Mouse (Mus musculus): Measurements from ENCODE around the gene Pakap. TPM values are rescaled to one million over a fixed set of nuclear protein-coding genes. Genes with fewer than 3 reads are reported as not detected.

Gene Pakap
- polyA plus RNA-seq, 2 experiments, result 0.51 TPM; not detected in 1

DNA sequence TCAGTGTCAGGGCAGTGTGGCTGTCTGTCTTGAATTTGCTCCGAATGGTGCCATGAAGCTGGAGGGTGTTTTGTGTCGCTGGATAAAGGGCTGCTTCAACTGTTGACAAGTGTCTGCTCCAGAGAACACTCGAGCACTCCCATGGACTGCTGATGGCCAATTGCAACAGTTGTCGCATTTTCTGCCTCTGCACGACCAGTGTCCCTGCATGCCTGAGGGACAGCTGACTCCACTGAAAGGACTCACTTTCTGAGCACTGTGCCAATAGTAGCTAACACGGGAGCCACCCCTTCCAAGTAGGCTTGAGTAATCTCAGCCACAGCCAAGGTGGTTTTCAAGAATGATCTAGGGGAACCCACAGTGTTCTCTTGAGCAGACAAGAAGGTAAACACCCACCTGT, 1.7 kb downstream of the Pakap start:
- ATAC-seq (ENCODE audit: insufficient read depth) (no peak), DNase-seq (ENCODE audit: low read depth in 3 of 3, low spot score in 3 of 3) (no peak)
- Histone ChIP-seq H3K9ac (replicated peaks) (no peak overlapping the region), H3K4me3 (ENCODE audit: insufficient read depth in 1 of 2, low read depth in 2 of 2, low read length in 2 of 2) (no peak overlapping the region), H3K9me3 (ENCODE audit: control insufficient read depth, low read length) (no peaks in the 10 kb centered on the region), H3K36me3 (replicated peaks; ENCODE audit: control insufficient read depth, insufficient read depth, low read depth) (no peaks in the 10 kb centered on the region), H3K27ac (no peak overlapping the region), H3K4me1 (replicated peaks; ENCODE audit: control insufficient read depth in 2 of 2, insufficient read depth in 2 of 2, low read length in 1 of 2) (no peaks in the 10 kb centered on the region), H3K4me2 (ENCODE audit: low read depth) (no peak overlapping the region), H3K27me3 (ENCODE audit: control insufficient read depth, insufficient read depth, low read length) (peaks cover 12% of the 10 kb centered on the region)
- TF ChIP-seq EP300 (IDR thresholded peaks at IDR 0.05; ENCODE audit: low read depth) (no peak), CTCF (IDR thresholded peaks at IDR 0.05; ENCODE audit: low read depth) (no peak)
- 52% methylated on average over 6 of the region's 6 CpGs for WGBS (ENCODE audit: insufficient replicate concordance)

DNA sequence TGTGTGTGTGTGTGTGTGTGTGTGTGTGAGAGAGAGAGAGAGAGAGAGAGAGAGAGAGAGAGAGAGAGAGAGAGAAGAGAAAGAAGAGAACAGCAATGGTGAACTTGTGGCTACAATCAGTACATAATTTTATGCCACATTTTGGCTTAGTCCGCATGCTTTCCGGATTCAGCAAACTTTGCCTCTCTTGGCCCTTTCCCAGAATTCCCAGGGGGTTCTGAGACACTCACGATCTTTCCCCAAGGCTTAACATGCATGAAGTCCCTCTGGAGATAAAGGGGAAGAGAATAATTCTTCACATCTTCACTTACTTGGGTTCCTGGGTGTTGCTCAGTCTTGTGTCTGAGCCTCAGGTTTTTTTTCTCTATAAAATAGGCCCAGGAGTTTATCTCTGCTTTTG, 2.2 kb downstream of the Pakap start:
- ATAC-seq (ENCODE audit: insufficient read depth), result no peak
- no peak for TF ChIP-seq EP300 (IDR thresholded peaks at IDR 0.05; ENCODE audit: low read depth)
- TF ChIP-seq CTCF (IDR thresholded peaks at IDR 0.05; ENCODE audit: low read depth), result no peak
- DNase-seq (ENCODE audit: low read depth in 3 of 3, low spot score in 3 of 3), result no peak
- Histone ChIP-seq H3K4me1 (replicated peaks; ENCODE audit: control insufficient read depth in 2 of 2, insufficient read depth in 2 of 2, low read length in 1 of 2) (no peaks in the 10 kb centered on the region), H3K36me3 (replicated peaks; ENCODE audit: control insufficient read depth, insufficient read depth, low read depth) (no peaks in the 10 kb centered on the region), H3K27me3 (ENCODE audit: control insufficient read depth, insufficient read depth, low read length) (peaks cover 12% of the 10 kb centered on the region), H3K4me2 (ENCODE audit: low read depth) (no peak overlapping the region), H3K9me3 (ENCODE audit: control insufficient read depth, low read length) (no peaks in the 10 kb centered on the region), H3K27ac (no peak overlapping the region), H3K9ac (replicated peaks) (no peak overlapping the region), H3K4me3 (ENCODE audit: insufficient read depth in 1 of 2, low read depth in 2 of 2, low read length in 2 of 2) (no peak overlapping the region)
- 58% methylated on average over 3 of the region's 3 CpGs for WGBS (ENCODE audit: insufficient replicate concordance)

DNA sequence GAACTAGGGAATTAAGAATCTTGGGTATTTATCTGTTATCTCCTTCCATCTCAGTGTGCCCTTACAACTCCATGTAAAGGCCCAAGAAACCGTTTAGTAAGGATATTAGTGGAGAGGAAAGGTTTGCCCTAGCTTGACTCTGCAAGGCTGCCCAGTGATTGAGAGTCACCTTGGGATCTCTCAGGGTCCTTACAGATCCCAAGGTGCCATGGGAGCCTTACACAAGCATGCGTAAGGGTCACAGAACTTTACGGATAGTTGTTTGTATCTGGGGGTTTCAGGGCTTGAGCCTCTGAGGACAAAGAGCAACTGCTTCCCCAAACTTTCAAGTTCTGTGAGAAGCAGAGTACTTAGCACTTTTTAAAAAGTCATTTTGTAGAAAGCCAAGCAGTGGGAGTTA, 6.2 kb downstream of the Pakap start:
- Histone ChIP-seq H3K36me3 (replicated peaks; ENCODE audit: control insufficient read depth, insufficient read depth, low read depth) (no peaks in the 10 kb centered on the region), H3K9me3 (ENCODE audit: control insufficient read depth, low read length) (no peaks in the 10 kb centered on the region), H3K4me2 (ENCODE audit: low read depth) (no peak overlapping the region), H3K27ac (no peak overlapping the region), H3K4me1 (replicated peaks; ENCODE audit: control insufficient read depth in 2 of 2, insufficient read depth in 2 of 2, low read length in 1 of 2) (no peaks in the 10 kb centered on the region), H3K9ac (replicated peaks) (no peak overlapping the region), H3K4me3 (ENCODE audit: insufficient read depth in 1 of 2, low read depth in 2 of 2, low read length in 2 of 2) (no peak overlapping the region), H3K27me3 (ENCODE audit: control insufficient read depth, insufficient read depth, low read length) (no peaks in the 10 kb centered on the region)
- ATAC-seq (ENCODE audit: insufficient read depth), result no peak
- TF ChIP-seq CTCF (IDR thresholded peaks at IDR 0.05; ENCODE audit: low read depth), result no peak
- TF ChIP-seq EP300 (IDR thresholded peaks at IDR 0.05; ENCODE audit: low read depth), result no peak
- WGBS (ENCODE audit: insufficient replicate concordance), result 66% methylated on average over 3 of the region's 3 CpGs
- no peak for DNase-seq (ENCODE audit: low read depth in 3 of 3, low spot score in 3 of 3)

DNA sequence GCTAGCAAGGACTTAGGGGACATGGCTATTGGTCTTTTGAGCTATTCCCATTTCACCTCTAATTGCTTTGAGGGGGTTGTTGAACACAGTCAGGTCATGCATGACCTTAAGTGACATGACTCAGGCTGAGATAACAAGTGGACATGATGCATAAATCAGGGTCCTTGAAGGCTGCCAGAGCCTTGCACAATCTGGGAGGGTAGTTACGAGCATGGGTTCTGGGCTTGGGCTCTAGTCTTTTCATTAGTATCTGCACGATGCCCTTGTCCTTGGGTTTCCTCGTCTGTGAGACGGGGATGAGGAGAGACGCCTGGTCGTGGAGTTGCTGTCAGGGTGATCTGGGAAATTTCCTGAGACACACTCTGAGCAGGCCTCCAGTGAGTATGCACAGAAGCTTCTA, 6.7 kb downstream of the Pakap start:
- no peaks in the 10 kb centered on the region for H3K9me3 ChIP-seq (ENCODE audit: control insufficient read depth, low read length)
- H3K36me3 ChIP-seq (replicated peaks; ENCODE audit: control insufficient read depth, insufficient read depth, low read depth), result no peaks in the 10 kb centered on the region
- H3K4me1 ChIP-seq (replicated peaks; ENCODE audit: control insufficient read depth in 2 of 2, insufficient read depth in 2 of 2, low read length in 1 of 2), result no peaks in the 10 kb centered on the region
- H3K4me3 ChIP-seq (ENCODE audit: insufficient read depth in 1 of 2, low read depth in 2 of 2, low read length in 2 of 2), result no peak overlapping the region
- no peak for ATAC-seq (ENCODE audit: insufficient read depth)
- H3K27me3 ChIP-seq (ENCODE audit: control insufficient read depth, insufficient read depth, low read length), result no peaks in the 10 kb centered on the region
- H3K27ac ChIP-seq, result no peak overlapping the region
- no peak for DNase-seq (ENCODE audit: low read depth in 3 of 3, low spot score in 3 of 3)
- TF ChIP-seq EP300 (IDR thresholded peaks at IDR 0.05; ENCODE audit: low read depth) (no peak), CTCF (IDR thresholded peaks at IDR 0.05; ENCODE audit: low read depth) (no peak)
- H3K9ac ChIP-seq (replicated peaks), result no peak overlapping the region
- H3K4me2 ChIP-seq (ENCODE audit: low read depth), result no peak overlapping the region
- 59% methylated on average over 6 of the region's 6 CpGs for WGBS (ENCODE audit: insufficient replicate concordance)

DNA sequence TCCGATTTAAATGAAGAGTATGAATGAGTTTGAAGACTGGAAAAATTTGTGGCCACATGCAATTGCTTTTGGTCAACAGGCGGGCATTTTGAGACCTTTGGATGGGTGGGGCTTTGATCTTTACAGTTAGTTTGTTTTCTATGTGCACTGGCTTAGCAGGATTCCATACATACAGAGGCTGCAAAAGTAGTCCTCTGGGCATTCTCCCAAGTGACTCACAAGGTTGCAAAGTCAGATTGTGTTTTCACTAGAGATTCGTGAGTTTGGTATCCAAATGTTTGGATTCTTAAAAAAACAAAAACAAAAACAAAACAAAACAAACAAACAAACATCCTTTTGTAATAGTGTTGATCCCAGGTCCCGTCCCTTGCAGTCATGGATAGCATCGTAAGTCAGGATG, 7.7 kb downstream of the Pakap start:
- TF ChIP-seq EP300 (IDR thresholded peaks at IDR 0.05; ENCODE audit: low read depth) (no peak), CTCF (IDR thresholded peaks at IDR 0.05; ENCODE audit: low read depth) (no peak)
- no peak overlapping the region for H3K27ac ChIP-seq
- no peaks in the 10 kb centered on the region for H3K27me3 ChIP-seq (ENCODE audit: control insufficient read depth, insufficient read depth, low read length)
- WGBS (ENCODE audit: insufficient replicate concordance), result 50% methylated on average over 5 of the region's 5 CpGs
- no peak overlapping the region for H3K4me3 ChIP-seq (ENCODE audit: insufficient read depth in 1 of 2, low read depth in 2 of 2, low read length in 2 of 2)
- DNase-seq (ENCODE audit: low read depth in 3 of 3, low spot score in 3 of 3) (no peak), ATAC-seq (ENCODE audit: insufficient read depth) (no peak)
- H3K9ac ChIP-seq (replicated peaks), result no peak overlapping the region
- H3K4me2 ChIP-seq (ENCODE audit: low read depth), result no peak overlapping the region
- no peaks in the 10 kb centered on the region for H3K9me3 ChIP-seq (ENCODE audit: control insufficient read depth, low read length)
- no peaks in the 10 kb centered on the region for H3K36me3 ChIP-seq (replicated peaks; ENCODE audit: control insufficient read depth, insufficient read depth, low read depth)
- H3K4me1 ChIP-seq (replicated peaks; ENCODE audit: control insufficient read depth in 2 of 2, insufficient read depth in 2 of 2, low read length in 1 of 2), result no peaks in the 10 kb centered on the region

Measured in liver, embryonic 14.5 days (tissue).